Mouse (Mus musculus) liver, adult 2 months (tissue): ENCODE measurements around the gene Khdc1a. TPM values are rescaled to one million over a fixed set of nuclear protein-coding genes. Genes with fewer than 3 reads are reported as not detected.
A peak's percentile ranks its signal among the peaks of the same experiment; 100 is the strongest.
"Not testable (repeated sequence)": the region's sequence is repeated elsewhere in the genome, so short reads cannot be mapped to it uniquely, and the experiment has no call there.

Source experiments
- DNase-seq: peaks from one replicate; pipeline ENCODE4 v3.0.0-alpha.2; 2011; ENCODE audit warnings: low read depth, low spot score; ENCODE audit errors: extremely low read depth
- H3K27ac ChIP-seq: fragments of 200-500 bp; replicated peaks from 2 replicates; pipeline ENCODE4 v1.5.1; 2012; ENCODE audit warnings: low read depth, mild to moderate bottlenecking, control low read depth, inconsistent platforms, low read length; ENCODE audit not compliant: insufficient read depth
- H3K27me3 ChIP-seq: fragments of 200-500 bp; 2 replicates; pipeline ENCODE4 v1.6.1; 2012; ENCODE audit warnings: mild to moderate bottlenecking, moderate library complexity, low read length, inconsistent platforms; ENCODE audit not compliant: control insufficient read depth, insufficient read depth
- H3K36me3 ChIP-seq: fragments of 200-500 bp; 2 replicates; pipeline ENCODE4 v1.6.1; 2012; ENCODE audit warnings: low read length, inconsistent platforms; ENCODE audit not compliant: control insufficient read depth, insufficient read depth
- H3K4me1 ChIP-seq: fragments of 200-500 bp; 2 replicates; pipeline ENCODE4 v1.6.1; 2011; ENCODE audit warnings: low read length; ENCODE audit not compliant: control insufficient read depth, insufficient read depth
- H3K4me3 ChIP-seq: fragments of 200-500 bp; 2 replicates; pipeline ENCODE4 v1.5.1; 2011; ENCODE audit warnings: low read depth, mild to moderate bottlenecking, control low read depth, low read length, moderate library complexity; ENCODE audit not compliant: insufficient read depth
- H3K79me2 ChIP-seq: fragments of 200-500 bp; 2 replicates; pipeline ENCODE4 v1.6.1; 2012; ENCODE audit warnings: inconsistent platforms, mild to moderate bottlenecking, low read length, moderate library complexity; ENCODE audit not compliant: control insufficient read depth, insufficient read depth
- H3K9ac ChIP-seq: fragments of 200-500 bp; 2 replicates; pipeline ENCODE4 v1.6.1; 2012; ENCODE audit warnings: low read depth, mild to moderate bottlenecking, control low read depth, inconsistent platforms, low read length
- CTCF ChIP-seq: fragments of 200-500 bp; IDR thresholded peaks from 2 replicates; pipeline ENCODE4 v1.5.1; 2011; ENCODE audit warnings: low read depth, low read length, control low read depth
- POLR2A ChIP-seq: fragments of 200-500 bp; IDR thresholded peaks from 2 replicates; pipeline ENCODE4 v1.6.1; 2011; ENCODE audit warnings: low read length, control low read depth; ENCODE audit not compliant: insufficient read depth; ENCODE audit errors: extremely low read depth
- WGBS: fragments of 180-500 bp; shearing (Covaris S2); methylation state at CpG from one replicate; pipeline ENCODE4 v1.1.7; 2018; 5-methylcytosine and 5-hydroxymethylcytosine counted together
- polyA plus RNA-seq: library from polyadenylated mRNA; depleted of rRNA; stranded (reverse); fragments of >200 nt; gene quantifications from 2 replicates; pipeline ENCODE4 v1.2.3, GENCODE M21; 2012
- total RNA-seq: library from RNA; depleted of rRNA; stranded (reverse); fragments of >200 nt; gene quantifications from 2 replicates; pipeline ENCODE4 v1.2.3, GENCODE M21; 2014

Gene Khdc1a
- total and polyA plus RNA-seq, 2 experiments, result not detected

GRCm38 (mm10) chr1:21323996-21324574, 25.4 kb upstream of the Khdc1a start:
- TF ChIP-seq CTCF (no peak), POLR2A (no peak)
- H3K27me3 ChIP-seq, result no peaks in the 10 kb centered on the region
- peak overlapping the region; percentile 97 for H3K27ac ChIP-seq
- H3K36me3 ChIP-seq, result no peaks in the 10 kb centered on the region
- WGBS, result 24% methylated on average over 1 of the region's 1 CpGs
- no peak overlapping the region for H3K4me3 ChIP-seq
- peak; percentile 89 for DNase-seq
- peak overlapping the region; percentile 53; the same call in 1 of the 2 replicates for H3K9ac ChIP-seq
- no peaks in the 10 kb centered on the region for H3K79me2 ChIP-seq
- H3K4me1 ChIP-seq, result peaks cover 44% of the 10 kb centered on the region

DNA sequence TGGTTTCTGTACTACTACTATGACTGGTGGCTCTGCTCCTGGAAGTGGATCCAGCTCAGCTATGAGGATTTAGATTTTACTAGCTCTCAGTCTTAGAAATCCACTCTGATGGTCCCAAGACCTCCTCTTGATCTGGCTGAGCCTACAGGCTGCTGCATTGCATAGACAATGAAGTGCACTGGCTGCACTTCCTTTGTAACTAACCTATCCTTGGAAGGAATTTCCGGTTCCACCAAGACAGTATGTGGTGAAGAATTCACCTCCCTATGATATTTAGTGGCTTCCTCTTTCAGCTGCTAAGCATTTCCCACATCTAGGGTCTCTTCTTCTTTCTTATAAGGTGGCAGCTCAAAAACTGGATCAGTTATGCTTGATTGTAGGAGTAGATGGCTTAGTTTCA, 24.8 kb upstream of the Khdc1a start:
- H3K36me3 ChIP-seq, result no peaks in the 10 kb centered on the region
- H3K27me3 ChIP-seq, result no peaks in the 10 kb centered on the region
- TF ChIP-seq POLR2A (no peak), CTCF (no peak)
- 84% methylated on average over 1 of the region's 1 CpGs for WGBS
- peaks cover 42% of the 10 kb centered on the region for H3K4me1 ChIP-seq
- peak overlapping the region; percentile 28; the same call in 1 of the 2 replicates for H3K9ac ChIP-seq
- H3K27ac ChIP-seq, result peak overlapping the region; percentile 97
- no peak overlapping the region for H3K4me3 ChIP-seq
- H3K79me2 ChIP-seq, result no peaks in the 10 kb centered on the region
- no peak for DNase-seq

DNA sequence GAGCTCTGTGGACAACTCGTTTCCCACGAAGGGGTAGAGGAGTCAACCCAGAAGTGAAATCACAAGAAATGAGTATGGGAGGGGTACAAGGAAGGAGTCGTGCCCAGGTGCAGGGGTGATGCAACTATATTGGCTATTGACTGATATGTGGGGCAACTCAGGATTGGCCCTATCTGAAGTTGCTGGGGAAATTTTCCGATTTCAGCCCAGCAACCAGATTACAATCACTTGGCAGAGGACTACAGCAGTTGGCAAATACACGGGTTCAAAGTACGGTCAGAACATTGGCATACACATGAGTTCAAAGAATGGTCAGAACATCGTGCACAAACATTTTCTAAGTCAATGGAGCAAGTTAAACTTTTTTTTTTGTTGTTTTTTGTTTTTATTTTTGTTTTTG, 22.7 kb upstream of the Khdc1a start:
- no peak overlapping the region for H3K4me3 ChIP-seq
- no peak overlapping the region for H3K9ac ChIP-seq
- no peak for TF ChIP-seq CTCF
- peaks cover 37% of the 10 kb centered on the region for H3K4me1 ChIP-seq
- H3K36me3 ChIP-seq, result no peaks in the 10 kb centered on the region
- no peaks in the 10 kb centered on the region for H3K27me3 ChIP-seq
- DNase-seq, result peak; percentile 99
- no peaks in the 10 kb centered on the region for H3K79me2 ChIP-seq
- WGBS, result 21% methylated on average over 7 of the region's 7 CpGs
- peak overlapping the region; percentile 99 for H3K27ac ChIP-seq

DNA sequence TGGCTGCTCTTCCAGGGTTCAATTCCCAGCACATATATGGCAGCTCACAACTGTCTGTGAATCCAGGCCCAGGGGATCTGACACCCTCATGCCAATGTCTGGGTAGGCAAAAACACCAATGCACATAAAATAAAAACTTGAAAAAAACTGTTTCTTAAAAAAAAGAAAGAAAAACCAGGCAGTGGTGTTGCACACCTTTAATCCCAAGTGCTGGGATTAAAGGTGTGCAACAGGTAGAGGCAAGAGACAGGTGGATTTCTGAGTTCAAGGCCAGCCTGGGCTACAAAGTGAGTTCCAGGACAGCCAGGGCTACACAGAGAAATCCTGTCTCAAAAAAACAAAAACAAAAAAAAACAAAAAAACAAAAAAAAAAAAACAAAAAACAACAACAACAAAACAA, 18.3 kb upstream of the Khdc1a start:
- not testable (repeated sequence) for H3K27ac ChIP-seq, H3K9ac ChIP-seq, H3K27me3 ChIP-seq, DNase-seq, H3K4me3 ChIP-seq, H3K79me2 ChIP-seq, H3K36me3 ChIP-seq
- H3K4me1 ChIP-seq, result peaks cover 14% of the 10 kb centered on the region

- no peak for TF ChIP-seq POLR2A
- TF ChIP-seq CTCF, result no peak
- Histone ChIP-seq H3K4me3 (no peak overlapping the region), H3K4me1 (peaks cover 7% of the 10 kb centered on the region; the same call in 1 of the 2 replicates), H3K27ac (peak overlapping the region; percentile 54; the same call in 1 of the 2 replicates), H3K79me2 (no peaks in the 10 kb centered on the region), H3K9ac (no peak overlapping the region), H3K36me3 (no peaks in the 10 kb centered on the region), H3K27me3 (no peaks in the 10 kb centered on the region)
- 71% methylated on average over 16 of the region's 16 CpGs for WGBS
- peak; percentile 45 for DNase-seq
Observed at GRCm38 (mm10) chr1:21333222-21333973, 16.0 kb upstream of the Khdc1a start.

- H3K79me2 ChIP-seq, result no peaks in the 10 kb centered on the region
- no peaks in the 10 kb centered on the region for H3K4me1 ChIP-seq
- no peak overlapping the region for H3K9ac ChIP-seq
- H3K27me3 ChIP-seq, result no peaks in the 10 kb centered on the region
- no peaks in the 10 kb centered on the region for H3K36me3 ChIP-seq
- no peak overlapping the region for H3K27ac ChIP-seq
- DNase-seq, result no peak
- TF ChIP-seq CTCF (no peak), POLR2A (no peak)
- no peak overlapping the region for H3K4me3 ChIP-seq
Observed at GRCm38 (mm10) chr1:21335836-21336235, 13.6 kb upstream of the Khdc1a start.
